Mouse (Mus musculus) thymus, postnatal 14 days (tissue): Measurements from ENCODE around the gene Phyhipl.

Source experiments
- DNase-seq: peaks from one replicate; pipeline ENCODE4 v3.0.0; 2021

Phyhipl gene

GRCm38 (mm10) chr10:70631142-70631541 lies 24.6 kb downstream of the Phyhipl start:
- no peak for DNase-seq

GRCm38 (mm10) chr10:70623461-70623860 lies 32.3 kb downstream of the Phyhipl start:
- DNase-seq: no peak

- no peak for DNase-seq
Measured at GRCm38 (mm10) chr10:70616377-70616776, 39.4 kb downstream of the Phyhipl start.

- DNase-seq: no peak
Measured at GRCm38 (mm10) chr10:70611633-70612032, 44.1 kb downstream of the Phyhipl start.

GRCm38 (mm10) chr10:70599925-70600305 lies 55.9 kb downstream of the Phyhipl start:
- DNase-seq: peak; percentile 2

- DNase-seq: peak; percentile 48
Measured at GRCm38 (mm10) chr10:70599126-70599924, 56.4 kb downstream of the Phyhipl start.

DNA sequence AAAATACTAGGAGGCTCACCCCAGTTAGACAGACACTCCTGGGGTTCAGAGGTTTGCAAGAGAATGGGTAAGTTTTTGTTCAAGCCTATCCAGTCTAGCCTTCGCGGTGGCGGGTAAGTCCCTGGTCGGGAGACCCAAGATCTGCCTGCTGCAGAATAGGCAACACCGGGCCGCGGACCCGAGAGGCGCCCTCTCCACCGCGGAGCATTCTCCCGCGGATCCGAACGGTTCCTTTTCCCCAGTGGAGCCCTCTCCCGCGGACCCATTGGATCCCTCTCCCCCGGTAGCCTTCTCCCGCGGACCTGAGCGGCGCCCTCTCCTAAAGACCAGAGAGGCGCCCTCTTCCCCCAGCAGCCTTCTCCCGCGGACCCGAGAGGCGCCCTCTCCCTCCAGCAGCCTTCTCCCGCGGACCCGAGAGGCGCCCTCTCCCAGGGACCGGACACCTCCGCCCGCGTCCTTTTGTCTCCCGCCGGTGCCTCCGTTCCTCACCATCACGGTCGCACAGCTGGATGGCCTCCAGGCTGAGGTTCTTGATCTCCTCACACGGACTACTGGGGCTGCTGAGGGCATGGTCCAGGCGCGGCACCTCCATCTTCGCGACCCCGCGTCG lies 57.1 kb downstream of the Phyhipl start:
- peak; percentile 6 for DNase-seq

DNA sequence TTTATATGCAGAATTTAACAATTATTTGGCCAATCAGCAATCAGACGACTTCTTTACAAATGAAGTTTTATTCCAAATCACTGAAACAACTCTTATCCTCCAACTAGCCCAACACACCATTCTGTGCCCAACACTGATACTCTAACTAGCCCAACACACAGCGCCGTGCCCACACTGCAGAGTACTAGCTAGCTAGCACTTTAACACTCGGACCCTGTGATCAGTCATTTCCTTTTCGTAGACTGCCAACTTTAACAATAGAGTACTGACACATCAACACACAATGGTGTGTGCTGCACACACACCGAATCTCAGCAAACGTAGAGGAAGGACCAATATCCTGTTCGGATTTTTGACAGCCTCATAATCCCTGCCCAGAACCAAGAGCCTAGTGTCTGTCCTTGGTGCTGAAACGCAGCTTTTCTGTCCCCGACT lies 57.7 kb downstream of the Phyhipl start:
- DNase-seq: no peak

GRCm38 (mm10) chr10:70594007-70594406 lies 61.8 kb downstream of the Phyhipl start:
- no peak for DNase-seq

DNA sequence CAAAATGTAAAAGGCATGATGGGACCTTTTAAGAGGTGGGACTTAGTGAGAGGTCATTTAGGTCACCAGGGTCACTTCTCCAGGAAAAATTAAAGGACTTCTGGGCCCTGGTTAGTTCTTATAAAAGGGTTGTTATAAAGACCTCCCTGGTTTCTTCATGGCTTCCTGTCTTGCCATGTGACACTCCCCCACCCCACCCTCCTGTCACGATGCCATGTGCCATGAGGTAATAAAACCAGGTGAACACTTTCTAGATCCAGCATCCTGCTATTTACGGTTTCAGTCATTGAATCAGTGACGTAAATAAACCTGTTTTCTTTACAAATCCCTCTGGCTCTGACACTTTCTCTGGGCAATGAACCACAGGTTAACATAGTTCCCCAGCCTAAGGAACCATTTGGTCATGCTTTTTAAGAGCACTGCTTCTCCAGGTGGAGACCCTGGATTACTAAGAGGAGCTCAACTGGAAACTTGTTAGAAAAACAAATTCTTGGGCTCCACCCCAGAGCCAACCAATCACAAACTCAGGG lies 68.8 kb downstream of the Phyhipl start:
- DNase-seq: no peak

DNA sequence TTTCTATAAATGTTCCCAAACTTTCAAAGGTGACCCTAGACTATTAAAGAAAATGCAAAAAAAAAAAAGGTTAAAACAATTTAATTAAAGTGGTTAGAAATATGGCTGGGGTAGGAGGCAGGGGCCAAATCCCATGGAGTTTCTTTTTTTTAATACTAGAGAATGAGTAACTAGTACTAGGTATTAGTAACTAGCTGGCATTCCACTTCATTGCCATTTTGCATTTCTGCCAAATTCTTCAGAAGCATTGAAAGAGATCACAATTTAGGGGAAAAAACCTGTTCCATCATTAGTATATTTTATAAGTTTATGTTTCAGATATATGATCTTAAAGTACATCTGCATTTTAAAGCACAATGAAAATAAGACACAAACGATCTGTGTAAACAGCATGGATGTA lies 71.6 kb downstream of the Phyhipl start:
- DNase-seq: no peak

DNA sequence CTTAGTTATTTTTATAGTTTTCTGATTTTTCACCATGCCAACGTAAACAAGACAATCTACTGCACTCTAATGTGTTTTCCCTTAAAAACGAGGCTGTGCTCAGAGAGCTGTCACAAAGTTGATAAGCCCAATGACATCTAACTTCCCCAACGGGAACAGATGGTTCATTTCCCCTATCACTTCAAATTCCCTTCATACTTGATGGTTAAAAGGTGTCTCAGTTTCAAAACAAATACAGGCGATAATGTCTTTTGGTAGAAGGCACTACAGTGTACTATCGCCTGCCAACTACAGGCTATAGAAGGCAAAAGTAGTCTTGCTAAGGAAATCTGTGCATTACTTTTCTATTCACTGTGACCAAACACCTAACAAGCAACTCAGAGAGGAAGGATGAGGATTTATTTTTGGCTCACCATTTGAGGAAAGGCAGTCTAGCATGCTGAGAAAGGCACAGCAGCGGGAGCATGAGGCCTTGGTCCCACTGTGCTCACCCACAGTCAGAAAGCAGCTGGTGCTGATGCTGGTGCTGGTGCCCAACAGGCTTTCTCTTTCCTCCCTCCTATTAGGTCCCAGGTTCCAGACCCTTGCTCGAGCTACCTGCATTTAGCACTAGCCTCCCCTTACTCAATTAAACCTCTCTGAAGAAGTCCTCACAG lies 74.1 kb downstream of the Phyhipl start:
- no peak for DNase-seq

GRCm38 (mm10) chr10:70563636-70564035 lies 92.1 kb downstream of the Phyhipl start:
- DNase-seq: peak; percentile 19

- DNase-seq: no peak
Measured at GRCm38 (mm10) chr10:70552531-70552930, 103.2 kb downstream of the Phyhipl start.

- no peak for DNase-seq
Measured at GRCm38 (mm10) chr10:70542857-70543256, 112.9 kb downstream of the Phyhipl start.

DNA sequence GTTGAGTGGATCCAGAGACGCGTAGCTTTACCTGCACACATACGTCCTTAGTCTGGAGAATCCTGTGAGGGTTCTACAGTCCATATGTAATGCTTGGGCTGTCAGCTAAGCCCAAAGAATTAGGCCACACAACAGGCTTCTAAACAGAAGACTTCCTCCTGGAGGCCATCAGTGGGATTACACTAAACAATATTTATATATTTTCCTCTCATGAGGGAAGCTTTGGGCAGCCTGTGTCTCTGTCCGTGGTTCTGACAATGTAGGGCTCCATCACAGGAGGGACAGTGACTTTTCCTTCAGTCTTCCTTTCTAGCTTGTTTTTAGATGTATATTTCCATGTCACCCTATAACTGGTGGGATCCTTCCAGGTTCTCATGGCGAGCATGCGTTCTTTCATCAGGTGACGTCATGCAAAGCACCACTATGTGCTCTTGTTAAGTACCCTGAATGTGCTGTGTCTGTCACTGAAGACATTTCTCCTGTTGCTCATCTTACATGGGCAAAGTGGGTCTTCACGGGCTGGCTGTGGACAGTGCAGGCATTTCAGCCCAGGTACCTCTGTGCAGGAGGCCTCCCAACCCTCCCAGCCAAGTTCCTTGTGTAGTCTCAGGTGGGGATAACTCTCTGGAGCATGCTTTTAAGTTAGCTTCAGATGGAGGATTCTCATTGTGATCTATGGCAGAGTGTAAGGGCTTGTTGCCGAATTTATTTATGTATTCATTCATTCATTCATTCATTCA lies 115.1 kb downstream of the Phyhipl start:
- DNase-seq: no peak

- DNase-seq: no peak
Measured at GRCm38 (mm10) chr10:70539251-70539650, 116.5 kb downstream of the Phyhipl start.

GRCm38 (mm10) chr10:70537694-70538093 lies 118.1 kb downstream of the Phyhipl start:
- no peak for DNase-seq

GRCm38 (mm10) chr10:70535401-70535800 lies 120.4 kb downstream of the Phyhipl start:
- DNase-seq: no peak

GRCm38 (mm10) chr10:70534571-70534970 lies 121.2 kb downstream of the Phyhipl start:
- DNase-seq: no peak

DNA sequence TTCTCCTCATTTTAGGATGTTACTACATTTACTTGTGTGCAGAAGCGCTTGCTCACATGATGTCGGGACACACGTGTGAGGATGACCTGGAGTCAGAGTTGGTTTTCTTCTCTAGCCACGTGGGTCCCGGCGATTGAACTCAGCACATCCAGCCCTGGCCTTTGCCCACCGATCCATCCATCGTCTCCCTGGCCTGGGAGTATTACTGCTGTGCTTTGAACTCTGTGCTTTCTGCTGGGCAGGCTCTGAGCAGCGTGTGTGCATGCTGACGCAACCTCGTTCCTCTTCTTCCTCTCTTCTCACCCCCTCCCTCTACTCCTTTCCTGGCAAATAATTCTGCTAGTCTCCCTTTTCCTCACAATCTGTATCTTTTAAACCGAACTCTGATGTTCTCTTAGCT lies 121.8 kb downstream of the Phyhipl start:
- DNase-seq: no peak

GRCm38 (mm10) chr10:70533301-70533781 lies 122.4 kb downstream of the Phyhipl start:
- no peak for DNase-seq

DNA sequence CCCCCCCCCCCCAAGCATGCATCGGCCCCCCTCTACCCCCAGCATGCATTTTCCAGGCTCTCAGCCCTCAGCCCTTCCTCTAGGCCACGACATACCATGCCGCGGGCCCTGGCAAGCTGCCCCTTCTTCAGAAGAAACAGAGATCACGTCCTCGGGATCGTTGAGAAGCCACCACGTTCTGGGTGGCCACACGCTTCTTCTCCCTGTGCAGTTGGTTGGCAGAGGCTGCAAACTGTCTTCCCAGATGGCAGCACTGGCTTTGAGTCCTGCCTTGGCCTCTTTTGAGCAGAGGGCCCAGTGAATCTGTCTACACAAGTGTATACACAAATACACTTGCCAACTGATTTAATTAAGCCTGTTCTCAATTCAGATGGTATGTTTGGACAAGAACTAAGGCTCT lies 123.5 kb downstream of the Phyhipl start:
- no peak for DNase-seq
